In genomic region chr2:32741273-32742172, GRCm38 (mm10) we compare ENCODE assay signal across 9 mouse cellular contexts. TPM values are rescaled to one million over a fixed set of nuclear protein-coding genes. Genes with fewer than 3 reads are reported as not detected.
A peak's percentile ranks its signal among the peaks of the same experiment; 100 is the strongest.
DNase-seq lines count a peak whose midpoint lies in the region; ATAC-seq and TF ChIP-seq lines count a peak whose summit lies in the region.
"Had no signal": no experiment of that assay in that cellular context is flagged by ENCODE, and none has a peak within 500 bp of the region (broad histone marks: within the 10 kb centered on the region; RNA-seq: fewer than 3 reads in every experiment).

No protein-coding gene starts in this region.

- H3K4me1 ChIP-seq in forebrain, embryonic 11.5 days (replicated peaks; ENCODE audit: control insufficient read depth, insufficient read depth, low read length), result peaks cover 4% of the 10 kb centered on the region; the same call in 1 of the 2 replicates
- peaks cover 27% of the 10 kb centered on the region for H3K4me1 ChIP-seq in hindbrain, embryonic 15.5 days (replicated peaks)
- peaks cover 15% of the 10 kb centered on the region for H3K4me1 ChIP-seq in liver, embryonic 12.5 days
- peaks cover 8% of the 10 kb centered on the region; the same call in 1 of the 2 replicates for H3K4me1 ChIP-seq in neural tube, embryonic 11.5 days (ENCODE audit: control insufficient read depth, insufficient read depth, low read length)

- CTCF ChIA-PET in Patski (lab: Charles Lee), result interaction anchor here (1.2 kb wide), 1 partner anchor 126 kb away, joined by 3 read pairs; no protein-coding TSS in a partner anchor

- peak overlapping the region; percentile 71 for H3K4me3 ChIP-seq in forebrain, embryonic 11.5 days (ENCODE audit: low read depth, low read length)
- peak overlapping the region; percentile 82 for H3K4me3 ChIP-seq in hindbrain, embryonic 15.5 days
- peak overlapping the region; percentile 39 for H3K4me3 ChIP-seq in liver, embryonic 12.5 days
- H3K4me3 ChIP-seq in neural tube, embryonic 11.5 days (ENCODE audit: low read depth, low read length), result peak overlapping the region; percentile 69

- H3K9me3 ChIP-seq in forebrain, embryonic 11.5 days (ENCODE audit: control insufficient read depth, low read length), result no peaks in the 10 kb centered on the region
- H3K9me3 ChIP-seq in hindbrain, embryonic 15.5 days, result no peaks in the 10 kb centered on the region
- no peaks in the 10 kb centered on the region for H3K9me3 ChIP-seq in liver, embryonic 12.5 days (replicated peaks)
- H3K9me3 ChIP-seq in neural tube, embryonic 11.5 days (ENCODE audit: control insufficient read depth, low read length), result no peaks in the 10 kb centered on the region

- TF ChIP-seq POLR2A in brain, embryonic 14.5 days (IDR thresholded peaks at IDR 0.05; ENCODE audit: borderline replicate concordance, extremely low read depth, insufficient read depth, insufficient read length, poor library complexity, severe bottlenecking), result peak; percentile 81

- TF ChIP-seq CTCF in Patski (IDR thresholded peaks at IDR 0.05), result no peak
- no peak for TF ChIP-seq CTCF in brain, embryonic 14.5 days (IDR thresholded peaks at IDR 0.05; ENCODE audit: borderline replicate concordance, extremely low read depth, insufficient read depth, insufficient read length)

- in situ Hi-C loops in Patski (cut with MboI; ENCODE audit: low pct_unique_long_range_greater_than_20kb), result no loop called here

- POLR2A ChIA-PET in Patski (lab: Charles Lee), result interaction anchor here (0.6 kb wide), 1 partner anchor 31 kb away, joined by 3 read pairs; no protein-coding TSS in a partner anchor

- peak overlapping the region; percentile 76 for H3K9ac ChIP-seq in forebrain, embryonic 11.5 days (ENCODE audit: low read length)
- peak overlapping the region; percentile 92 for H3K9ac ChIP-seq in hindbrain, embryonic 15.5 days
- no peak overlapping the region; the same call in 1 of the 2 replicates for H3K9ac ChIP-seq in liver, embryonic 12.5 days
- H3K9ac ChIP-seq in neural tube, embryonic 11.5 days (ENCODE audit: low read length), result peak overlapping the region; percentile 71

- no peak for DNase-seq in Patski (ENCODE audit: low read depth, low spot score)
- peak; percentile 88 for DNase-seq in brain, embryonic 14.5 days (ENCODE audit: low read depth)
- peak; percentile 88 for DNase-seq in forebrain, embryonic 11.5 days (ENCODE audit: low spot score)
- DNase-seq in neural tube, embryonic 11.5 days (ENCODE audit: low spot score), result peak; percentile 79
- no peak for DNase-seq in thymus, adult 18-20 months
- no peak for DNase-seq in yolk sac, embryonic 10.5 days (ENCODE audit: low spot score)

- H3K36me3 ChIP-seq in forebrain, embryonic 11.5 days (ENCODE audit: control insufficient read depth, insufficient read depth, low read length), result no peaks in the 10 kb centered on the region
- H3K36me3 ChIP-seq in hindbrain, embryonic 15.5 days, result peaks cover 9% of the 10 kb centered on the region; the same call in 1 of the 2 replicates
- peaks cover 14% of the 10 kb centered on the region for H3K36me3 ChIP-seq in liver, embryonic 12.5 days
- no peaks in the 10 kb centered on the region; the same call in 1 of the 2 replicates for H3K36me3 ChIP-seq in neural tube, embryonic 11.5 days (ENCODE audit: control insufficient read depth, insufficient read depth, low read length)

- peak overlapping the region; percentile 70 for H3K27ac ChIP-seq in forebrain, embryonic 11.5 days (ENCODE audit: low read depth, low read length)
- peak overlapping the region; percentile 90 for H3K27ac ChIP-seq in hindbrain, embryonic 15.5 days (replicated peaks)
- H3K27ac ChIP-seq in liver, embryonic 12.5 days, result no peak overlapping the region
- H3K27ac ChIP-seq in neural tube, embryonic 11.5 days (ENCODE audit: low read depth, low read length), result peak overlapping the region; percentile 70
- H3K27ac ChIP-seq: macrophage had no signal

- 2% methylated on average over 51 of the region's 58 CpGs for WGBS in forebrain, embryonic 11.5 days
- 3% methylated on average over 53 of the region's 58 CpGs for WGBS in hindbrain, embryonic 15.5 days
- WGBS in liver, embryonic 12.5 days (ENCODE audit: insufficient replicate concordance), result 20% methylated on average over 55 of the region's 58 CpGs
- WGBS in neural tube, embryonic 11.5 days, result 2% methylated on average over 54 of the region's 58 CpGs

- peak; percentile 23 for ATAC-seq in Patski
- peak; percentile 70 for ATAC-seq in forebrain, embryonic 11.5 days (replicated peaks; ENCODE audit: low FRiP score)
- ATAC-seq in hindbrain, embryonic 15.5 days (ENCODE audit: low FRiP score, low read depth), result peak; percentile 61
- 0 out of 2 replicates have a peak, but pooled peaks have one; percentile 13 for ATAC-seq in liver, embryonic 12.5 days
- peak; percentile 46 for ATAC-seq in neural tube, embryonic 11.5 days (ENCODE audit: insufficient read depth, low FRiP score, low TSS enrichment)

- peak overlapping the region; percentile 99 for H3K4me2 ChIP-seq in forebrain, embryonic 11.5 days (ENCODE audit: low read depth, low read length, severe bottlenecking)
- H3K4me2 ChIP-seq in hindbrain, embryonic 15.5 days, result peak overlapping the region; percentile 79
- peak overlapping the region; percentile 69 for H3K4me2 ChIP-seq in liver, embryonic 12.5 days
- peak overlapping the region; percentile 94 for H3K4me2 ChIP-seq in neural tube, embryonic 11.5 days (ENCODE audit: low read depth)

- peaks cover 23% of the 10 kb centered on the region for H3K27me3 ChIP-seq in Patski
- 0 out of 2 replicates have a peak, but pooled peaks cover 3% of the 10 kb centered on the region for H3K27me3 ChIP-seq in forebrain, embryonic 11.5 days (ENCODE audit: control insufficient read depth, insufficient read depth, low read length)
- no peaks in the 10 kb centered on the region for H3K27me3 ChIP-seq in hindbrain, embryonic 15.5 days
- H3K27me3 ChIP-seq in liver, embryonic 12.5 days (replicated peaks), result peaks cover 36% of the 10 kb centered on the region
- peaks cover 8% of the 10 kb centered on the region; the same call in 1 of the 2 replicates for H3K27me3 ChIP-seq in neural tube, embryonic 11.5 days (ENCODE audit: control insufficient read depth, insufficient read depth, low read length)

RNA-seq across cellular contexts. Expression of gene 6330409D20Rik, which starts 0.7 kb away (rescaled TPM):
- not detected for polyA plus RNA-seq in Patski (2021)
- polyA plus RNA-seq in brain, embryonic 14.5 days (2012; rRNA removed), result 4.4 and 4.8 TPM in 2 replicates
- polyA plus RNA-seq in forebrain, embryonic 11.5 days (2014; fragmentation: Nextera tagmentation; extraction: Ambion mirVana), result 2.1 and 2.3 TPM in 2 replicates
- polyA plus RNA-seq in hindbrain, embryonic 15.5 days (2015; fragmentation: Nextera tagmentation; extraction: Ambion mirVana), result 3.4 and 3.5 TPM in 2 replicates
- polyA plus RNA-seq in liver, embryonic 12.5 days (2016; fragmentation: Nextera tagmentation; extraction: Ambion mirVana), result not detected in 2 replicates
- polyA plus RNA-seq in neural tube, embryonic 11.5 days (2014; fragmentation: Nextera tagmentation; extraction: Ambion mirVana), result 2.1 and 2.2 TPM in 2 replicates
- polyA plus RNA-seq: macrophage had no signal

RNA-seq across cellular contexts. Expression of gene Tor2a, which starts 15.5 kb away (rescaled TPM):
- 66.0 TPM for polyA plus RNA-seq in Patski (2021)
- polyA plus RNA-seq in brain, embryonic 14.5 days (2012; rRNA removed), result 60.6 and 96.6 TPM in 2 replicates
- 56.8 and 68.3 TPM in 2 replicates for polyA plus RNA-seq in forebrain, embryonic 11.5 days (2014; fragmentation: Nextera tagmentation; extraction: Ambion mirVana)
- 50.3 and 53.3 TPM in 2 replicates for polyA plus RNA-seq in hindbrain, embryonic 15.5 days (2015; fragmentation: Nextera tagmentation; extraction: Ambion mirVana)
- 35.9 and 36.6 TPM in 2 replicates for polyA plus RNA-seq in liver, embryonic 12.5 days (2016; fragmentation: Nextera tagmentation; extraction: Ambion mirVana)
- polyA plus RNA-seq in neural tube, embryonic 11.5 days (2014; fragmentation: Nextera tagmentation; extraction: Ambion mirVana), result 59.7 and 63.1 TPM in 2 replicates

RNA-seq across cellular contexts. Expression of gene Sh2d3c, which starts 20.7 kb away (rescaled TPM):
- 3.6 TPM for polyA plus RNA-seq in Patski (2021)
- 47.8 and 60.6 TPM in 2 replicates for polyA plus RNA-seq in brain, embryonic 14.5 days (2012; rRNA removed)
- 33.2 and 33.7 TPM in 2 replicates for polyA plus RNA-seq in forebrain, embryonic 11.5 days (2014; fragmentation: Nextera tagmentation; extraction: Ambion mirVana)
- 50.1 and 53.3 TPM in 2 replicates for polyA plus RNA-seq in hindbrain, embryonic 15.5 days (2015; fragmentation: Nextera tagmentation; extraction: Ambion mirVana)
- polyA plus RNA-seq in liver, embryonic 12.5 days (2016; fragmentation: Nextera tagmentation; extraction: Ambion mirVana), result 9.7 and 10.1 TPM in 2 replicates
- 30.6 TPM in 2 replicates for polyA plus RNA-seq in neural tube, embryonic 11.5 days (2014; fragmentation: Nextera tagmentation; extraction: Ambion mirVana)

RNA-seq across cellular contexts. Expression of gene Cdk9, which starts 28.6 kb away (rescaled TPM):
- 93.3 TPM for polyA plus RNA-seq in Patski (2021)
- 197 and 278 TPM in 2 replicates for polyA plus RNA-seq in brain, embryonic 14.5 days (2012; rRNA removed)
- 79.2 and 95.7 TPM in 2 replicates for polyA plus RNA-seq in forebrain, embryonic 11.5 days (2014; fragmentation: Nextera tagmentation; extraction: Ambion mirVana)
- polyA plus RNA-seq in hindbrain, embryonic 15.5 days (2015; fragmentation: Nextera tagmentation; extraction: Ambion mirVana), result 69.0 and 73.4 TPM in 2 replicates
- 85.3 and 86.1 TPM in 2 replicates for polyA plus RNA-seq in liver, embryonic 12.5 days (2016; fragmentation: Nextera tagmentation; extraction: Ambion mirVana)
- 82.4 and 84.6 TPM in 2 replicates for polyA plus RNA-seq in neural tube, embryonic 11.5 days (2014; fragmentation: Nextera tagmentation; extraction: Ambion mirVana)

RNA-seq across cellular contexts. Expression of gene Ttc16, which starts 33.9 kb away (rescaled TPM):
- polyA plus RNA-seq in Patski (2021), result 2.8 TPM
- 1.4 and 1.6 TPM in 2 replicates for polyA plus RNA-seq in brain, embryonic 14.5 days (2012; rRNA removed)
- polyA plus RNA-seq in forebrain, embryonic 11.5 days (2014; fragmentation: Nextera tagmentation; extraction: Ambion mirVana), result 0.80 and 0.84 TPM in 2 replicates
- polyA plus RNA-seq in hindbrain, embryonic 15.5 days (2015; fragmentation: Nextera tagmentation; extraction: Ambion mirVana), result 0.59 and 0.62 TPM in 2 replicates
- 0.12 and 0.26 TPM in 2 replicates for polyA plus RNA-seq in liver, embryonic 12.5 days (2016; fragmentation: Nextera tagmentation; extraction: Ambion mirVana)
- 0.27 and 1.1 TPM in 2 replicates for polyA plus RNA-seq in neural tube, embryonic 11.5 days (2014; fragmentation: Nextera tagmentation; extraction: Ambion mirVana)
- polyA plus RNA-seq: macrophage had no signal

Comparison
In these comparisons a context has a peak if more than half of its experiments do, and no peak if none do; other contexts are left out.
1. ATAC-seq: peak in every context shown above with its lines; median percentile 70 in forebrain, embryonic 11.5 days; 61 in hindbrain, embryonic 15.5 days; 46 in neural tube, embryonic 11.5 days; 23 in Patski; 13 in liver, embryonic 12.5 days.
2. DNase-seq: peak in brain, embryonic 14.5 days (single experiment), forebrain, embryonic 11.5 days (single experiment) and neural tube, embryonic 11.5 days (single experiment); none in Patski (single experiment), thymus, adult 18-20 months (0 of 2) and yolk sac, embryonic 10.5 days (single experiment).
3. Peak in every context shown above with its lines, with median percentiles within 50 percentile points of each other: H3K4me2 ChIP-seq and H3K4me3 ChIP-seq.